Mouse (Mus musculus): ENCODE measurements at regions not wholly inside any gene's neighbourhood (a gene's known extent, or its start where the extent isn't known, plus 50 kb on each side); places are given as distances from the start of the nearest gene placed in this dataset.
"Not testable (repeated sequence)": the region's sequence is repeated elsewhere in the genome, so short reads cannot be mapped to it uniquely, and the experiment has no call there.

- 35% methylated on average over 17 of the region's 17 CpGs for WGBS
- H3K4me2 ChIP-seq, result peak overlapping the region; percentile 56
Measured at GRCm38 (mm10) chr3:130819031-130819836, 89.0 kb upstream of the Rpl34 start.

GRCm38 (mm10) chr3:130818467-130819030, 88.4 kb upstream of the Rpl34 start:
- H3K4me3 ChIP-seq (replicated peaks), result peak overlapping the region; percentile 21
- H3K9me3 ChIP-seq, result no peaks in the 10 kb centered on the region
- peaks cover 9% of the 10 kb centered on the region for H3K4me1 ChIP-seq (replicated peaks)
- ATAC-seq (ENCODE audit: insufficient number of reproducible peaks, insufficient read depth, low FRiP score, low TSS enrichment, low read depth), result 0 out of 2 replicates have a peak, but pooled peaks have one; percentile 24
- H3K4me2 ChIP-seq, result peak overlapping the region; percentile 56
- H3K27ac ChIP-seq, result no peak overlapping the region
- H3K36me3 ChIP-seq, result no peaks in the 10 kb centered on the region
- peak overlapping the region; percentile 42; the same call in 1 of the 2 replicates for H3K9ac ChIP-seq (replicated peaks)
- WGBS, result under 1% methylated on average over 18 of the region's 18 CpGs
- H3K27me3 ChIP-seq, result no peaks in the 10 kb centered on the region

More at GRCm38 (mm10) chr3:130819031-130819836, 89.0 kb upstream of the Rpl34 start:
- H3K27me3 ChIP-seq, result no peaks in the 10 kb centered on the region
- peaks cover 9% of the 10 kb centered on the region for H3K4me1 ChIP-seq (replicated peaks)
- H3K9me3 ChIP-seq, result no peaks in the 10 kb centered on the region
- H3K9ac ChIP-seq (replicated peaks), result peak overlapping the region; percentile 42; the same call in 1 of the 2 replicates
- no peaks in the 10 kb centered on the region for H3K36me3 ChIP-seq
- no peak; the same call in 1 of the 2 replicates for ATAC-seq (ENCODE audit: insufficient number of reproducible peaks, insufficient read depth, low FRiP score, low TSS enrichment, low read depth)
- H3K27ac ChIP-seq, result no peak overlapping the region
- H3K4me3 ChIP-seq (replicated peaks), result peak overlapping the region; percentile 21

DNA sequence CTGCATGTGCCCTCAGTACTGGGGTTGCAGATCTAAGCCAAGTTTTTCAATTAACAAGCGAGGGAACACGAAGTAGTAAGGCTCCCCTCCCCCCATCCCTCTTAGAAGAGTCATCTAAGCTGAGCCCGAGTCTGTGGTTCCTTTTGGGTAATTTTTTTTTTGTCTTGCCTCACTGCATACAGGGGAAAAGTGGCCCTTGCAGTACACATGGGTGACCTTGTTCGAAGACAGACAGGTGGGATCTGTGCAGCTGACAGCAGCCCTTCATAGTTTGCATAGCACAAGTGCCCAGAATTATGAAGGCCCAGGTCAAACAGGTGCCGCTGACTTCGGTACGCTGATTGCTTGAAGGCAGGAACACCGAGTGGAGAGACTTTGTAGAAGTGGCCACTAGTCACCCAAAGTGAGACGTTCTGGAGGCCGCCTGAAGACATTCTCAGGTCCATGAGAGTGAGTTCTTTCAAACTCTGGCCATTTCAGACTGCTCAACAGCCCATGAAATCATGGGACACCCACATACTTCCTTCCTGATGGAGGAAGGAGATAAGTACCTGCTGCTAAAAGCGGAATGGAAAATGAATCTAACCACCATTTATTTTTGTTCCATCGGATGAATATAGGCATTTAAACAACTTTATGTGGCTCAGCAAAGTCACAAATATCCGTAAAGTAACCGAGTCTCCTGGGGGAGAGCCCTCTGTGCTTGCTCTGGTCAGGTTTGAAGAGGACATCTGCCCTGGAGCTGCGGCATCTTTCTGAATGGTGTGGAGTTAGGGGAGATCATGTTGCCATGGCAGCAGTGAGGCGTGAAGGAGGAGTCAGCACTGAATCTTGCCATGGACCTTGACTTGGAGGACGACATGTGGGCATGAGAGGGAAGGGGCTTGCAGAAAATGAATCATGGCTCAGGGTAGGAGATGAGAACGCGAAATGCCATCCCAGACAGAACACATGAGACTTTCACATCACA, 79.8 kb upstream of the Rpl34 start:
- H3K36me3 ChIP-seq, result no peaks in the 10 kb centered on the region
- no peak for ATAC-seq (ENCODE audit: insufficient number of reproducible peaks, insufficient read depth, low FRiP score, low TSS enrichment, low read depth)
- H3K4me1 ChIP-seq (replicated peaks), result no peaks in the 10 kb centered on the region
- H3K9ac ChIP-seq (replicated peaks), result no peak overlapping the region
- no peak overlapping the region for H3K27ac ChIP-seq
- WGBS, result 77% methylated on average over 19 of the region's 19 CpGs
- H3K27me3 ChIP-seq, result no peaks in the 10 kb centered on the region
- H3K9me3 ChIP-seq, result no peaks in the 10 kb centered on the region
- no peak overlapping the region for H3K4me3 ChIP-seq (replicated peaks)
- no peak overlapping the region for H3K4me2 ChIP-seq

DNA sequence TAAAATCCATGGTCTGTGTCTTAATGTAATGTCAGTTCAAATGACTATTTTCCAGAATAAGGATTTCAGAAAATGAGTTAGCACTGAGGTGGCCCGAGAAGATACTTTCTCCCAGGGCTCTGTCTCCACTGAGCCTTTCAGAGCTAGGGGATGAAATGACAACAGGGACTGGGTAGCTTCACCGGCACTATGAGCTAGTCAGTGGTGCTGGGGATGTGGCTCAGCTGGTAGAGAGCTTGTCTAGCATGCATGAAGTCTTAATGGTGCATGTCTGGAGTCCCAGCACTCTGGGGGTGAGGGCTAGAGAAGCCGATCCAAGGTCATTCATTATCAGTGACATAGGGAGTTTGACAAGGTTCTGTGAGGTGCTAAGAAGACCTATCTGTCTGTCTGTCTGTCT, 75.1 kb upstream of the Rpl34 start:
- no peak overlapping the region for H3K27ac ChIP-seq
- ATAC-seq (ENCODE audit: insufficient number of reproducible peaks, insufficient read depth, low FRiP score, low TSS enrichment, low read depth), result no peak
- 95% methylated on average over 3 of the region's 3 CpGs for WGBS

DNA sequence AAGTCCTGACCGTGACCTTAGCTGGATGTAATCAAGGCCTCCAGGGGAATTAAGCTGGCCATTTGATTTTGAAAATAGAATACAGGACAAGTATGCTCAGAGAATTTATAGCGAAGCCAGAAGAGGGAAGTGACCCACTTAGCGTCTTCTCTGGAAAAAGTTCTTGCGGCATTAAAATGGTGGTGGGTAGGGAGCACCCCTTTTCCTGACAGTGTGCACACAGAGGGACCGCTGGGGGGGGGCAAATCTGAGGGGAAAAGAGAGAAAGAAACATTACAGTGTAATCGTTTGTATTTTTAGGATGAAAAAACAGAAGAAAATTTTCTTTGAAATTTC, 74.1 kb upstream of the Rpl34 start:
- Histone ChIP-seq H3K36me3 (no peaks in the 10 kb centered on the region), H3K9me3 (no peaks in the 10 kb centered on the region), H3K27me3 (no peaks in the 10 kb centered on the region), H3K27ac (peak overlapping the region; percentile 66), H3K4me2 (peak overlapping the region; percentile 35), H3K4me3 (replicated peaks) (no peak overlapping the region), H3K4me1 (replicated peaks) (peaks cover 18% of the 10 kb centered on the region), H3K9ac (replicated peaks) (no peak overlapping the region)
- no peak for ATAC-seq (ENCODE audit: insufficient number of reproducible peaks, insufficient read depth, low FRiP score, low TSS enrichment, low read depth)
- WGBS, result 48% methylated on average over 6 of the region's 6 CpGs

More for the DNA sequence above, 75.1 kb upstream of the Rpl34 start:
- Histone ChIP-seq H3K36me3 (no peaks in the 10 kb centered on the region), H3K27me3 (no peaks in the 10 kb centered on the region), H3K4me1 (replicated peaks) (peaks cover 18% of the 10 kb centered on the region), H3K9ac (replicated peaks) (no peak overlapping the region), H3K4me2 (no peak overlapping the region), H3K4me3 (replicated peaks) (no peak overlapping the region), H3K9me3 (no peaks in the 10 kb centered on the region)

DNA sequence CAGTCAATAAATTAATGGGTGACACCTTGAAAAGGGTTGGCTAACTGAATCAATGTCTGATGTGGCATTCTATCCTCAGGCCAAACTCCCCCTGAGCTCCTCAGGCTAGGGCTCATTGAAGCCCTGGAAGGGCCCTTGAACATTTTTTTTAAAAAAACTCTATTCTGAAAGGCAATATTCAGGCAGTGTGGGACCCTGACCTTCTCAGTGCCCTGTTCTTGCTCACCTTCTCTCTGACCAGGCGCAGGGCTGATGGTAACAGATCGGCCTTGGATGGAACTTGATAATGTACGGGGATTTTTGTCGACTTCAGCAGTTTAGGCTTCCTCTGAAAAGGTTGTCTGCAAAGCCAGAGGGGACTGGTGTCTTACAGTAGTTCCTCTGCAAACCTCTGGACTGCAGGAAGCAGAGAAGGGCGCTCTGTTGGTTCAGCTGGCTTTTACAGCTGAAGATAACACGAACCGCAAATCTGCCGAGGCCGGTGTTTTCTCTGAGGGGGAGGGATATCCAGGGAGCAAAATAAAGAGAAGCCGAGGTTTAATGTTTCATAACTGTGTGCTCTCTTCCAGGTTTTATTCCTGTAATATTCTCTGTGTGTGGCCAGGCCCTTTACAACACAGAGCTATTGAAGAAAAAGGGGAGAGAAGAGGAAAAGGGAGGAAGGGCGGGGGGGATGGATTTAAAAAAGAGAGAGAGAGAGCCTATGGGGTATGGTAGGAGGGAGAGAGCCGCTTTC, 73.6 kb upstream of the Rpl34 start:
- peak overlapping the region; percentile 66 for H3K27ac ChIP-seq
- peak overlapping the region; percentile 35 for H3K4me2 ChIP-seq
- 26% methylated on average over 12 of the region's 12 CpGs for WGBS
- H3K9ac ChIP-seq (replicated peaks), result no peak overlapping the region
- H3K4me1 ChIP-seq (replicated peaks), result peaks cover 18% of the 10 kb centered on the region
- H3K9me3 ChIP-seq, result no peaks in the 10 kb centered on the region
- ATAC-seq (ENCODE audit: insufficient number of reproducible peaks, insufficient read depth, low FRiP score, low TSS enrichment, low read depth), result no peak; the same call in 1 of the 2 replicates
- H3K27me3 ChIP-seq, result no peaks in the 10 kb centered on the region
- no peaks in the 10 kb centered on the region for H3K36me3 ChIP-seq
- H3K4me3 ChIP-seq (replicated peaks), result no peak overlapping the region

- H3K27ac ChIP-seq, result no peak overlapping the region
- 73% methylated on average over 2 of the region's 2 CpGs for WGBS
- no peaks in the 10 kb centered on the region for H3K9me3 ChIP-seq
Measured at GRCm38 (mm10) chr3:130800016-130800415, 69.8 kb upstream of the Rpl34 start.

DNA sequence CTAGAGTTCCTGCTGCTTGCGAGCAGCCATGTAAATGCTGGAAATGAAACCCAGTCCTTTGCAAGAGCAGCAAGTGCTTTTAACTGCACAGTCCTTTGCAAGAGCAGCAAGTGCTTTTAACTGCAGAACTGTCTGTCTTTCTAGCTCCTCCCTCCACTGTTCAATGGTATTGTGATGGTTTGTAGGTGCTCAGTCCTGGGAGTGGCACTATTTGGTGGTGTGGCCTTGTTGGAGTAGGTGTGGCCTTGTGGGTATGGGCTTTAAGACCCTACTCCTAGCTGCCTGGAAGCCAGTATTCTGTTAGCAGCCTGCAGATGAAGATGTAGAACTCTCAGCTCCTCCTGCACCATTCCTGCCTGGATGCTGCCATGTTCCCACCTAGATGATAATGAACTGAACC, 67.8 kb upstream of the Rpl34 start:
- H3K27me3 ChIP-seq; H3K4me2 ChIP-seq; H3K9ac ChIP-seq (replicated peaks); ATAC-seq (ENCODE audit: insufficient number of reproducible peaks, insufficient read depth, low FRiP score, low TSS enrichment, low read depth); H3K27ac ChIP-seq; H3K4me3 ChIP-seq (replicated peaks); H3K9me3 ChIP-seq; H3K4me1 ChIP-seq (replicated peaks); H3K36me3 ChIP-seq: not testable (repeated sequence)
- 79% methylated on average over 1 of the region's 1 CpGs for WGBS

More at GRCm38 (mm10) chr3:130800016-130800415, 69.8 kb upstream of the Rpl34 start:
- no peaks in the 10 kb centered on the region for H3K27me3 ChIP-seq
- ATAC-seq (ENCODE audit: insufficient number of reproducible peaks, insufficient read depth, low FRiP score, low TSS enrichment, low read depth), result no peak
- peaks cover 23% of the 10 kb centered on the region for H3K4me1 ChIP-seq (replicated peaks)
- no peak overlapping the region for H3K4me3 ChIP-seq (replicated peaks)
- no peak overlapping the region for H3K4me2 ChIP-seq
- no peak overlapping the region for H3K9ac ChIP-seq (replicated peaks)
- H3K36me3 ChIP-seq, result no peaks in the 10 kb centered on the region

GRCm38 (mm10) chr3:130796531-130796930, 66.3 kb upstream of the Rpl34 start:
- no peak overlapping the region for H3K4me2 ChIP-seq
- H3K27me3 ChIP-seq, result no peaks in the 10 kb centered on the region
- WGBS, result 80% methylated on average over 8 of the region's 8 CpGs
- H3K36me3 ChIP-seq, result no peaks in the 10 kb centered on the region
- ATAC-seq (ENCODE audit: insufficient number of reproducible peaks, insufficient read depth, low FRiP score, low TSS enrichment, low read depth), result no peak
- no peak overlapping the region for H3K27ac ChIP-seq
- H3K9me3 ChIP-seq, result no peaks in the 10 kb centered on the region
- no peak overlapping the region for H3K9ac ChIP-seq (replicated peaks)
- peaks cover 5% of the 10 kb centered on the region; the same call in 1 of the 2 replicates for H3K4me1 ChIP-seq (replicated peaks)
- no peak overlapping the region for H3K4me3 ChIP-seq (replicated peaks)

GRCm38 (mm10) chr3:130795396-130795795, 65.2 kb upstream of the Rpl34 start:
- no peak overlapping the region for H3K27ac ChIP-seq
- H3K27me3 ChIP-seq, result no peaks in the 10 kb centered on the region
- WGBS, result 44% methylated on average over 4 of the region's 4 CpGs
- no peak overlapping the region for H3K4me2 ChIP-seq
- H3K9me3 ChIP-seq, result no peaks in the 10 kb centered on the region
- no peak overlapping the region for H3K9ac ChIP-seq (replicated peaks)
- no peaks in the 10 kb centered on the region for H3K36me3 ChIP-seq
- no peak for ATAC-seq (ENCODE audit: insufficient number of reproducible peaks, insufficient read depth, low FRiP score, low TSS enrichment, low read depth)
- H3K4me3 ChIP-seq (replicated peaks), result no peak overlapping the region
- peaks cover 5% of the 10 kb centered on the region; the same call in 1 of the 2 replicates for H3K4me1 ChIP-seq (replicated peaks)

All from limb, embryonic 12.5 days (tissue).